Mouse (Mus musculus) ZHBTc4 (cell line): ENCODE measurements around the gene Qrich2.
A peak's percentile ranks its signal among the peaks of the same experiment; 100 is the strongest.
"Not testable (repeated sequence)": the region's sequence is repeated elsewhere in the genome, so short reads cannot be mapped to it uniquely, and the experiment has no call there.

Experiments used
- DNase-seq: peaks from one replicate; pipeline ENCODE4 v3.0.0-alpha.2; 2011; ENCODE audit warnings: low read depth, low spot score

Gene Qrich2

DNA sequence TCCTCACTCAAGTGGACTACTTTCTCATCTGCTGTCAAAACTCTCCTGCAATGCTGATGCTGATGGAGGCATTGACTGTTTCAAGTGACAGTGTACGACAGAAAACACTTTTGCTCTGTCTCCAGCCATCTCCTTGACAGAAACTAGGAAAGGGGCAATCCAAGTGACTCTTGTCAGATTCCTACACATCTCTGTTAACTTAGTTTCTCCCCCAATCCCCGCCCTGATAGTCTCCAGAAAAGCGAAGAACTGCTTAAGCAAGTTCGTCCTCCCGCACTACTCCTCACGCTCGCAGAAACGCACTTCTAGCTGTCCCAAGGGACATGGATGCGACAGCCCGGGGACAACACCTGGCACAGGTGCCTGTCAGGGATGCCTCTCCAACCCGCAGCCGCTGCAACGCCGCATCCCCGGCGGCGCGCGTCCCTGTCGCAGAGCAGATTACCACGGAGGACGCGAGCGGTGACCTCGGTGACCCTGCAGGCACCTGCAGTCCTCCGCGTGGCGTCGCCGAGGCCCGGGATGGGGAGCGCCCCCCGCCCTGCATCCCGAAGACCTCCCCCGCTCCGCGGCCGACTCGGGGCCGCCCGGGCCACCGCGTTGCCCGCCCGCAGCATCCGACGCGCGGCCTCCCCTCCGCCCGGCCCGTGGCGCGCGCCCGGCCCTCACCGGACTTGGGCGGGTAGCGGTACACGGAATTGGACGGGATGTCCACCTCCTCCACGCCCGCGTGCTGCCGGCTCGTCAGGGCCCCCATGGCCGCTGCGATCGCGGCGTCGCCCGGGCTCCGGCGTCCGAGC is 53.8 kb downstream of the Qrich2 start:
- no peak for DNase-seq

DNA sequence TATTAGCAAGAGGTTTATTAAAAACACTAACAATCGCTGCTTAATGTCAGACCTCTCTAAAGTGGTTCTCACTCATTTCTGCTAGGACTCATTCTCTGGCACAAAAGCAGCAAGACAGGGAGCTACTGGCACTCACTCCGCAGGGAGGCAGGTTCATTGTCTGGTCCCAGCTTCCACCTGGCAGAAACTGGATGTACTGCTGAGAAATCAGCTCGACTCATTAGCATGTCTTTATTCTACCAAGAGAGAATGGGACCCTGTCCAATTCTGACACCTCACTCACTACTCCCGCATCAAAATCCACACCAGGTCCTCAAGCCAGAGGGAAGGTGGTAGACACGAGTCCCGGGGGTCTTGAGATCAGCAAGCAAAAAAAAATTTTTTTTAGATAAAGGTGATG is 54.5 kb downstream of the Qrich2 start:
- peak; percentile 61 for DNase-seq

DNA sequence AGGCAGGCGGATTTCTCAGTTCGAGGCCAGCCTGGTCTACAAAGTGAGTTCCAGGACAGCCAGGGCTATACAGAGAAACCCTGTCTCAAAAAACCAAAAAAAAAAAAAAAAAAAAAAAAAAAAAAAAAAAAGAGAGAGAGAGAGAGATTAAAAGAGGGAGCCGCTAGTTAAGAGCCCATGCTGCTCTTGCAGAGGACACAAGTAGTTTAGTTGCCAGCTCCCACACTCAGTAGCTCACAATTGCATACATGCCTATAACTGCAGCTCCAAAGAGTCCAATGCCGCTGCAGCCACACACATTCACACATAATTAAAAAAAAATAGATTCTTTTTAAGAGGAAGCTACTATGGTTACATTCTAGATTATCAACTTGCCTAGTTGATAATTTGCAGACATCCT is 55.6 kb downstream of the Qrich2 start:
- DNase-seq = not testable (repeated sequence)

DNA sequence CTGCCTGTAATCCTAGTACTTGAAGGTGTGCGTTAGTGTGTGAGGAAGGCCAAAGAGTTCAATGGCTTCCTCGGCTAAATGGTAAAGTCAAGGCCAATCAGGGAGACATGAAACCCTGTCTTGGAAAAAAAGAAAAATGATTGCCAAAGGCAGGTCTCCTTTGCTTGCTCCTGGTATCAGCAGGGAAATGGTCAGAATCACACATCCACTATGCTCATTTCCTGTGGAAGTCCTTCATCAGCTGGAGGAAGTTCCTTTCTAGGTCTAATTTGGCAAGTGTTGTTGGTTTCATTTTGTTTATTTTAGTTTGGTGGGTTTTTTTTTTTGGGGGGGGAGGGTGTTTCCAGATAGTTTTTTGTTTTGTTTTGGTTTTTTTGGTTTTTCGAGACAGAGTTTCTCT is 57.0 kb downstream of the Qrich2 start:
- DNase-seq = no peak

DNA sequence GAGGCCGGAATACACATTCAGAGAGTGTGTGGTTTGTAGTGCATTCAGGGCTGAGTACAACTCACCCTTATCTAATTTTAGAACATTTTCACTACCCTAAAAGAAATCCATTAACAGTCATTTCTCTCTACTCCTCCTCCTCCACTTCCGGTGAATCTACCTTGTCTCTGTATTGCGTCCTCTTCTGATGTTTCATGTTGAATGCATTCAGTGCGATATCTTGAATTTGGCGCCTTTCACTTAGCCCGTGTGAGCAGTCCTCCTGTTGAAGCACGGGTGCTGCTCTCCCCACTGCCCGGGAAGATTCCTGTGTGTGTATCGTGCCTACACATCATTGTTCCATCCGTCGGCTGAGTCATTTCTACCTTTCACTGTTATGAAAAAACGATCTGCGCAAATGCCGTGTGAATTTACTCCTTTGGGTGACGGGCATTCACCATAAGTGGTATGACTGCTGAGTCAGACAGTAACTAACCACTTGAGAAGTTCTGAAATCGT is 59.8 kb downstream of the Qrich2 start:
- DNase-seq = no peak

DNA sequence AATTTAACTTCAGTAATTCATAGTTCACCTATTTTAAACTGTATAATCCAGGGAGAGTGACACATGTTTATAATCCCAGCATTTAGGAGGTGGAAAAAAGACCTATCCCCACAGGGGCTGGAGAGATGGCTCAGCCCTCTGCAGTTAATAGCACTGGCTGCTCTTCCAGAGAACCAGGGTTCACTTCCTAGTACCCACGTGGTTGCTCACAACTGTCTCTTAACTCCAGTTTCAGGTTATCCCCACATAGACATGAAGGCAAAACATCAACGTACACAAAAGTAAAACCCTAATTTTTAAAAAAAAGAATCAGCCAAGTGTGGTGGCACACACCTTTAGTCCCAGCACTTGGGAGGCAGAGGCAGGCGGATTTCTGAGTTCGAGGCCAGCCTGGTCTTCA is 60.4 kb downstream of the Qrich2 start:
- no peak for DNase-seq

DNA sequence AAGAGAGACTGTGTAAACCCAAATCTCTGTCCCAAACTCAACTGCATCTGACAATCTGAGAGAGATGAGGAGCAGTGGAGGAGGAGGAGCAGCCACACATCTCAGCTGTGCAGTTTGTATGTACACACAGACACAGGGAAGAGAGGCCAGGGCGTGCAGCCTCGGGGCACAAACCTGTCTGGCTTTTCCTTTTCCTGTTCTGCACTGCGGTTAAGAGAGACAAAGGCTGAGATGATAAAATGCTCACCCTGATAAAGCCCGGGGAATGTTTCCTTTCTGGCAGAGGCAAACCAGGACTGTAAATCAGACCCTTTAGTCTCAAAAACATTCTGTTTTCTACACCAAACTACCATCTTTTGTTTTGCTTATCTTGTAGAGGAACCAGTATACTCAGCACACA is 65.5 kb downstream of the Qrich2 start:
- no peak for DNase-seq

DNA sequence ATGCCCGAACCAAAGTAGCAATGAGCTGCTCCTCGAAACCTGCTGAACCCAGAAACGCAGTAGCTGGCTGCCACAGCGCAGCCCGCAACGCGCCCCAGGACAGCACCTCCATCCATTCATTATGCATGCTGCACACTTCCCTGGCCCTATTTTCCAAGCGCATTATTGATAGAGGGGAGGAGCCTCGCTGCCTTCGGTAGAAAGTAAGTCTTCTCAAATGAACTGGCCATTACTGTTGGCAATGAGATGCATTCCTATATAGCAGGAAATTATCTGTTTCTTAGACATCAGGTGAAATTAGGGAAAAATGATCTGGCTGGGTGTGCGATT is 67.7 kb downstream of the Qrich2 start:
- DNase-seq = no peak

DNA sequence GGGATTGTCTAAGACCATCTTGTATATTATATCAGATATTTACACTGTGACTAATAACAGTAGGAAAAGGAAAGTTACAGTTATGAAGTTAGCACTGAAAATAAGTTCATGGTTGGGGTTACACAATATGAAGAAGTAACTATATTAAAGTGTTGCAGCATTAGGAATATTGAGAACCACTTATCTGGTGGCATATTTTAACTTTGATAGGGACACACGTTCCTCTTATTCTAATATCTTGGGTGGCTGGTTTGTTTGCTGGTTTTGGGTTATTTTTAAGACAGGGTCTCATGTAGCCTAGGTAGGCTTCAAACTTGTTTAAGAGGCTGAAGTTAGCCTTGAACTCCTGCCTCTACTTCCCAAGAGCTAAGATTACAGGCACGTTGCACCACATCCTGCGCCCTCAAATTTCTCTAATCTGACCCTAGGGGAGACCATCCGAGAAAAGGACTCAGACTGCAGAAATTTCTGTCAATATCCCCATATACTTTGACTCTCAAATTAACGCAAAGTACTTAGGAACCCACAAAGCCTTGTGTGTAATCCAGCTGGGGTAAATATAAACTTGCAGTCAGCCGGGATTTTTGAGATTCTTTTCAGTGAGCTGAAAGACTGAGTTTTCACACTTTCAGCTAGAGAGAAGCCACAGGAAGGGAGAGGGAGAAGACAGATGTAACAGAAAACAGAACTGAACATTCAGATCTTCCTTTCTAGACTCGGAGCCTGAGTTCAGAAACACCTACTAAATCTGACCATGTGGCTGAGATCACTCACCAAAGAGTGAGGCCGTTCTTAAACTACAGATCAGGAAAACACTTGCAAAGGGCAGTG is 68.3 kb downstream of the Qrich2 start:
- DNase-seq = no peak

DNA sequence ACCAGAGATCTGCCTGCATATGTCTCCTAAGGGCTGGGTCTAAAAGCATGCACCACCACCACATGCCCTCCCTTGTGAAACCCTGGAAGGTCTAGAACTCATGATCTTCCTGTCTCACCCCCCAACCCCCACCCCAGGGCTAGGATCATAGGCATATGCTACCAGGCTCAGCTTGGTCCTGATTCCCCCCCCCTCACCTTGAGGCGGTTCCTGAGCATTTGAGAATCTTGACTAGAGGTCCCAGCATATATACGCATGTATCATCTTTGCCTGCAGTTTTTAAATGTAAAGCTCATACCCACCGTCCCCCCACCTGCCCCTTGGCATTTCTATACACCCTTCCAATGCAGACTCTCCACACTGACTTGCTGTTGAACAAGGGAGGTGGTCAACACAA is 69.1 kb downstream of the Qrich2 start:
- no peak for DNase-seq

DNA sequence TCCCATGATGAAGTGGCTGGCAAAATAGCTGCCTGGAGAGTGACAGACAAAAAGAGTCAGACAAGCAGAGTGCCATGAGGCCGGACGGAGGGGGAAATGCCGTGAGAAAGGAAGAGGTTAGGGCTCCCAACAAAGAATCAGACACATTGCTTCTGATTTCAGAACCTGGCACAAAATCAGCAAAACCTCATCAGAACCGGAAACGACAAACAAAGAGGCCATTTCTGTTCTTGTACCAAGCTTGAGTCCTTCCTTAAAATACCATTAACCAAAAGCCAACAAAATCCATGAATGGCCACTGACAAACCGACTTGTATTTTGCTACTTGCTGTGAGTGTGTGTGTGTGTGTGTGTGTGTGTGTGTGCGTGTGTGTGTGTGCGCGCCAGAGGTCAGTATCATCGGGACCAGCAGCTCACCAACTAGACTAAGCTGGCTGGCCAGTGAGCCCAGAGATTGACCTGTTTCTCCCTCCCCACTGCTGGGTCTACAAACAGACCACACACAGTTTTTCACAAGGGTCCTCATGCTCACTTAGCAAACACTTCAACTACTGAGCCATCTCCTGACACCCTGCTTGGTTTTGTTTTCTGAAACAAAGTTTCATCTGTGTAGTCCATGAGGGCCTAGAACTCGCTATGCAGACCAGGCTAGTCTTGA is 69.6 kb downstream of the Qrich2 start:
- DNase-seq = no peak

DNA sequence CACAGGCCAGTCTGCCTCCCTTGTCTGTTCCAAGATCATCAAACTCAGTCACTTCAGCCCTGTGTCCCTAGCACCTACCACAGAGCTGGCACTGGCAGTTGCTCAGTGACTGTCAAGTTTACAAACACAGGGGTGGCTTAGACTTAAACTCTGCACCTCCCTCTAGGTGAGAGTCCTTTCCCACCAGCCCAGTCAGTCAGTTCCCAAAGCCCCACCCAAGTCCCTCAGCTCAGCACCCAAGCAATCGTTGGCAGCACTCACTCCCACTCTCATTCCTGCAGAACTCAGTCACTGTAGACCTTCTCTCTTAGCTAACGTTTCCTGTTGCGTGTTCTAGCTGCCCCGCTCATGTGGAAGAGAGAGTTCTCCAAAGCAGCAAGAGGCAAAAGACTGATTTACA is 71.3 kb downstream of the Qrich2 start:
- DNase-seq = no peak
